ENCODE assay signal across 1 mouse cellular context in the genomic region with DNA sequence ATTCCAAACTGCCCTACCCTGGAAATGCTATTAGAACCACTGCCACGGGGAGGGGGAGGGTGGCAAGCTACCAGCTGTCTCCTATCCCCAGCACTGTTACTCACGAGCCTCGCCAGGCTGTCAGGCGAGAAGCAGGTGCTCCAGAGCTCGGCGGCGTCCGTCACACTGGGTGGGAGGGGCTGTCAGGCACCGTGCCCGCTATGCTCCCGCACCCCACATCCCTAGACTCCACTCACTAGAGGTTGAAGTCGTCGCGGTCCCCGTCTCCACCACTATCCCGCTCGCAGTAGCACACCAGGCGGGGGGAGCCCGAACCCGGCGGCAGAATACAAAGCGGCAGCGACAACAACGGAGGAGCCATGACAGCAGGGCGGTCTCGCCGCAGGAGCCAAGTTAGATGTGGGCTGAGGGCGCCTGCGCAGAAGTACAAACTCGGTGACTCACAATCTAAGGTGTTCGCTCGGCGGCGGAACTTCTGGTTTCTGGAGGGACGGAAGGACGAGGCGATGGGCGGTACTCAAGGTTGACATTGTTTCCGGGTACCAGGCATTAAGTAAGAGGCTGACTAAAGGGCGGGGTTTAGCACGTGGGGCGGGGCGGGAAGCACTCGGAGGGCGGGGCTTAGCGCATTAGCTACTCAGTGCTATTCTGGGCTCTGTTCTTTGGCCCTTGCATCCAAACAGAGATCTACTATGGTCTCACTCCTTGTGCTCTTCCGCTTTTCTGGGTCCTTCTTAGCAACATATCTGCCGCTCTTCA.
A peak's percentile ranks its signal among the peaks of the same experiment; 100 is the strongest.
TF ChIP-seq lines count a peak whose summit lies in the region.

A gene (minus strand): TSS at position 544 of the 759 bp plus-strand sequence.

TF ChIP-seq in CH12.LX, 34 proteins besides CTCF, POLR2A, EP300 and RAD21 (continued from another document):
- TF ChIP-seq JUN (IDR thresholded peaks at IDR 0.05; ENCODE audit: insufficient read depth, low read depth, low read length) (no peak), IRF4 (IDR thresholded peaks at IDR 0.05; ENCODE audit: low read depth, low read length) (no peak), GABPA (IDR thresholded peaks at IDR 0.05; ENCODE audit: insufficient replicate concordance, low read depth, low read length) (no peak), MAX (IDR thresholded peaks at IDR 0.05; ENCODE audit: low read length) (peak; percentile 7), ZMIZ1 (IDR thresholded peaks at IDR 0.05; ENCODE audit: low read depth, low read length) (no peak; the same call in 1 of the 2 replicates), NELFE (IDR thresholded peaks at IDR 0.05; ENCODE audit: low read depth, low read length) (peak; percentile 81), MYC (IDR thresholded peaks at IDR 0.05; ENCODE audit: low read depth, low read length) (no peak), SIN3A (IDR thresholded peaks at IDR 0.05; ENCODE audit: low read length) (peak; percentile 80; the same call in 1 of the 2 replicates), TCF12 (IDR thresholded peaks at IDR 0.05; ENCODE audit: low read depth, low read length) (peak; percentile 44; the same call in 1 of the 2 replicates), MAFK (IDR thresholded peaks at IDR 0.05; ENCODE audit: insufficient replicate concordance, low read length) (no peak), E2F4 (IDR thresholded peaks at IDR 0.05; ENCODE audit: insufficient replicate concordance, low read depth, low read length) (peak; percentile 20; the same call in 1 of the 2 replicates), TBP (conservative IDR thresholded peaks at IDR 0.05; ENCODE audit: low read depth, low read length) (peak; percentile 76), UBTF (IDR thresholded peaks at IDR 0.05; ENCODE audit: low read depth, low read length) (no peak), ETS1 (conservative IDR thresholded peaks at IDR 0.05; ENCODE audit: low read depth, low read length) (no peak; the same call in 1 of the 2 replicates), RCOR1 (conservative IDR thresholded peaks at IDR 0.05; ENCODE audit: low read depth, low read length) (no peak), MXI1 (IDR thresholded peaks at IDR 0.05; ENCODE audit: low read depth, low read length) (peak; percentile 84), PAX5 (IDR thresholded peaks at IDR 0.05; ENCODE audit: low read length) (no peak), KAT2A (IDR thresholded peaks at IDR 0.05; ENCODE audit: insufficient replicate concordance, low read length) (no peak), ZKSCAN1 (IDR thresholded peaks at IDR 0.05; ENCODE audit: borderline replicate concordance, low read depth, low read length) (no peak), ZNF384 (IDR thresholded peaks at IDR 0.05; ENCODE audit: low read depth, low read length) (no peak), POLR2AphosphoS2 (IDR thresholded peaks at IDR 0.05; ENCODE audit: low read depth, low read length) (no peak; the same call in 1 of the 2 replicates)
